In genomic region chr6:95596766-95597750, GRCm38 (mm10) we compare ENCODE assay signal across 12 mouse cellular contexts.
DNase-seq lines count a peak whose midpoint lies in the region; ATAC-seq lines count a peak whose summit lies in the region.
"Had no signal": no experiment of that assay in that cellular context is flagged by ENCODE, and none has a peak within 500 bp of the region (broad histone marks: within the 10 kb centered on the region; RNA-seq: fewer than 3 reads in every experiment).

No protein-coding gene starts in this region.

- H3K9me3 ChIP-seq in heart, embryonic 11.5 days (replicated peaks; ENCODE audit: control insufficient read depth, low read length): no peaks in the 10 kb centered on the region
- H3K9me3 ChIP-seq: embryonic facial prominence, embryonic 15.5 days; heart, embryonic 13.5 days; megakaryocyte, embryonic 14.5 days had no signal

- DNase-seq in heart, adult 8-10 months (ENCODE audit: low spot score): peak; percentile 25
- DNase-seq in adrenal gland, postnatal 14 days: peak; percentile 24
- peak; percentile 8 to 26 for DNase-seq in heart, postnatal 36 days
- peak; percentile 17 for DNase-seq in lung, postnatal 14 days
- DNase-seq in layer of hippocampus, adult 18-20 months (ENCODE audit: low spot score in 2 of 2): no peak
- DNase-seq in c-Kit-positive CD71-positive TER-119-positive erythroid progenitor cells, embryonic 14.5 days (ENCODE audit: low spot score): no peak
- DNase-seq: layer of hippocampus, adult 9-11 months had no signal

- intact Hi-C loops in heart, postnatal 36 days (cut with DNase I): no loop called here

- no peak overlapping the region for H3K4me3 ChIP-seq in heart, embryonic 11.5 days (ENCODE audit: low read depth, low read length)
- H3K4me3 ChIP-seq: embryonic facial prominence, embryonic 15.5 days; heart, embryonic 13.5 days; megakaryocyte, embryonic 14.5 days had no signal

- H3K4me2 ChIP-seq in heart, embryonic 11.5 days: no peak overlapping the region
- H3K4me2 ChIP-seq: embryonic facial prominence, embryonic 15.5 days; heart, embryonic 13.5 days had no signal

- no peak overlapping the region for H3K27ac ChIP-seq in heart, embryonic 11.5 days (ENCODE audit: low read depth, low read length)
- H3K27ac ChIP-seq: embryonic facial prominence, embryonic 15.5 days; heart, embryonic 13.5 days had no signal

- WGBS in heart, embryonic 11.5 days (ENCODE audit: insufficient replicate concordance): 85% methylated on average over 15 of the region's 15 CpGs

- H3K27me3 ChIP-seq in heart, embryonic 11.5 days (ENCODE audit: control insufficient read depth, insufficient read depth, low read length): no peaks in the 10 kb centered on the region
- H3K27me3 ChIP-seq: embryonic facial prominence, embryonic 15.5 days; heart, embryonic 13.5 days; megakaryocyte, embryonic 14.5 days had no signal

- no peak overlapping the region for H3K9ac ChIP-seq in heart, embryonic 11.5 days (ENCODE audit: low read depth, low read length)
- H3K9ac ChIP-seq: embryonic facial prominence, embryonic 15.5 days; heart, embryonic 13.5 days had no signal

- no peaks in the 10 kb centered on the region for H3K36me3 ChIP-seq in heart, embryonic 11.5 days (ENCODE audit: control insufficient read depth, insufficient read depth, low read length)
- H3K36me3 ChIP-seq: embryonic facial prominence, embryonic 15.5 days had no signal

- H3K4me1 ChIP-seq in heart, embryonic 11.5 days (ENCODE audit: control insufficient read depth, insufficient read depth, low read length): no peaks in the 10 kb centered on the region
- H3K4me1 ChIP-seq: embryonic facial prominence, embryonic 15.5 days had no signal

- ATAC-seq in heart, embryonic 11.5 days (replicated peaks; ENCODE audit: insufficient number of reproducible peaks, low FRiP score, low TSS enrichment): no peak
- ATAC-seq in granulocyte monocyte progenitor cell, adult 5-6 weeks (replicated peaks; ENCODE audit: poor library complexity, severe bottlenecking): no peak

Comparison
In these comparisons a context has a peak if more than half of its experiments do, and no peak if none do; other contexts are left out.
1. DNase-seq: peak in heart, adult 8-10 months (single experiment), adrenal gland, postnatal 14 days (single experiment), heart, postnatal 36 days (2 of 2) and lung, postnatal 14 days (single experiment); none in layer of hippocampus, adult 18-20 months (0 of 2) and c-Kit-positive CD71-positive TER-119-positive erythroid progenitor cells, embryonic 14.5 days (single experiment).